Mouse (Mus musculus) testis, adult 2 months (tissue): ENCODE measurements around the gene Gng7.

Source experiments
- CTCF ChIP-seq: fragments of 200-500 bp; IDR thresholded peaks from 2 replicates; pipeline ENCODE4 v1.5.1; 2012; ENCODE audit warnings: low read depth, mild to moderate bottlenecking, inconsistent platforms, low read length, moderate library complexity; ENCODE audit not compliant: control insufficient read depth, insufficient read depth, insufficient replicate concordance
- POLR2A ChIP-seq: fragments of 200-500 bp; IDR thresholded peaks from 2 replicates; pipeline ENCODE4 v1.6.1; 2012; ENCODE audit warnings: low read depth, mild to moderate bottlenecking, inconsistent platforms, low read length, moderate library complexity; ENCODE audit not compliant: control insufficient read depth

DNA sequence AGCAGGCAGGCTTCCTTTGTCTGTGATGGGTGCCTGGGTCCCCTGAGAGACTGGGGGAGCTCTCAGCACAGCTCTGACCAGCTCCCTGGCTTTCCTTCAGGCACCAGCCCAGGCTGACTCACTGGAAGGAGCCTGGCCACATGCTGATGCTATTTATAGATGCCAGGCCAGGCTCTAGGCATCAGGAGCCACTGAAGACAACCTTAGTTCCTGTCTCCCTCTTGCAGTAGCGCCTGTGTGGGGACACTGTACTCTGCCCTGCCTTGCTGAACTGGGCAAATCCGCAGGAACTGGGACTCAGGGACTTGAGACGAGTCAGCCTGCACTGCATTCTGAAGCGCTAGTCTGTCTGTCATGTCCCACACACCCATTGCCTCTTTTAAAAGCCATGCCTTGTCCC lies 12.6 kb upstream of the Gng7 start:
- TF ChIP-seq CTCF (no peak), POLR2A (no peak)
